Mouse (Mus musculus) kidney, adult 18-20 months (tissue): ENCODE results near the gene March1.
"Not testable (repeated sequence)": the region's sequence is repeated elsewhere in the genome, so short reads cannot be mapped to it uniquely, and the experiment has no call there.

ENCODE experiments used
- DNase-seq: peaks from one replicate; pipeline ENCODE4 v3.0.0; 2021

The March1 gene

DNA sequence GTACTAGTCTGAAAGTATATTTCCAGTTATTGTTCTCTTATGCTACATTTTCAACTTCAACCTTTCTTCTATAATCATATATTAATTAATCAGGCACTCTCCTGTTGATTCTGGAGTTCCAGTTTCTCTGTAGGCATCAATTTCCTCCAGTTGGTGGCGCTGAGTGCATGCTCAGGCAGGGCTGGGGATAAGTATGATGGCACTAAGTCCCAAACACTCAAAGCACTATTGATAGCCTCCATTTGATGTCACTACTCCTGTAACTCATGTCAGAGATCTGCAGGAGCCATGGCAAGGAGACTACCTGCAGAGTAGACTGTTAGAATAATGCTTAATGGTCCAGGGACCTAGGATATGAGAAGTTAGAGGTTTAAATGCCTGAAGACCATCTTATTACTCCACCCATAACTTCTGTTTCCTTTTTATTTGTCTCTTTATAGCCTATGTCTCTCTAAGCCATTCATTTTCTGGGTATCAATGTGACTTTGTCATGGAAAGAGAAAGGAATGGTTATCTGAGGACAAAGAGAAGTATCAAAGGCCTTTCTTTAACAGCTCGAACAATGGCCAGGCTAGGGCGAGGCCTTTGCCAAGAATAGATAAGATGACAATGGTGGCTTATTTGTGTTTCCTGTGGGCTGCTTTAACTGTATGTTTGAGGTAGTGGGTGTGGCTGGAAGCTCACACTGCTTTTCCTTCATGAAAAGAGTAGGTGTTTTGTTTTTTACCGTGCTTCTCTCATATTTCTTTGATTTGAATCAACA is 705.5 kb downstream of the March1 start:
- peak; percentile 61 for DNase-seq

DNA sequence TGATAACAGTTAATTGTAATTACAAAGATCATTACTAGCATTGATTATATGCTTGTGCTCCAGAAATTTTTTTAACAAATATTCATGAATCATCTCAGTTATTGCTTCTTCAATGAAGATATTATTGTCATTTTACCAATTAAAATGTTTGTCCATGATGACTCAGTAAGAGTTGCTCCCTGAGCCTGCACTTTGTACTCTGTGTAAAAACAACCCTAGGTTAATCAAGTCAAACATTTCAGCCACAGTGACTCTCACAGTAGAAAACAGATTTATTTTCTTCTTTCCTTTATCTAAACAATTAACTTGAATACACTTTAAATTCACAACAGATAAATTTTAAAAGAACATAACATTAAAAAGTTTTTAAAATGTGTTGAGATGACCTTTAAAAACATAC is 708.7 kb downstream of the March1 start:
- no peak for DNase-seq

DNA sequence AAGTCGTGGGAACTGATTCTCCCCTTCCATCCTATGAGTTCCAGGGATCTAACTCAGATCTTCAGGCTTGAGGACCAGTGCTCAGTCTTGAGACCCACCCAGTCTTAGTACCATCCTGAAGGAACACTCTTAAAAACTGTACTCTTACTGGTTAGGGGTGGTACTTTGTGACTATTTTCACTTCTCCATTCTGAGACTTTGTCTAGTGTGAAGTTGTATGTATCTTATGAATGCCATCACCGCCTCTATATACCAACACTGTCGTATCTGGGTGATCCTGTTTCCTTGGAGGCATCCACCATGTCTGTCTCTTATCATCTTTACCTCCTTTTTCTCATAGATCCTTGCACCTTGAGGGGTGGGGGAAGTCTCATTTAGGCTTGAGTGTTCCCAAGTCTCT is 714.5 kb downstream of the March1 start:
- DNase-seq: no peak

DNA sequence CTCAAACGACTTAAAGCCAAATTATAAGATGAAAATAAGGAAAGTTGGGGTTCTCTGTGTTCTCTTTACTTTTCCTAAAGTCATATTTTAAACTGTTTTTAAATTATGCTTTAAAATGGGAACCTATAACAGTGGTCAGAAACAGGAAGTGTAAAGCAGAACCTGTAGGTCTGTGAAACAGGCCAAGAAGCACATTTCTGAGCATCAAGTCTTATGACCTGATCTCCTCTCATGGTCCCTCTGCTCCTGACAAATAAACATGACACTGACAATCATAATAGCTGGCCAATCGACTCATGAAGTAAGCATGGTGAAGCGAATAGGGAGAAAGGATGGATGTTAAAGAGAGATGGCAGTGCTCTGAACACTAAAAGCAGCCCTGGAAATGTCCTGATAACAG is 716.6 kb downstream of the March1 start:
- no peak for DNase-seq

DNA sequence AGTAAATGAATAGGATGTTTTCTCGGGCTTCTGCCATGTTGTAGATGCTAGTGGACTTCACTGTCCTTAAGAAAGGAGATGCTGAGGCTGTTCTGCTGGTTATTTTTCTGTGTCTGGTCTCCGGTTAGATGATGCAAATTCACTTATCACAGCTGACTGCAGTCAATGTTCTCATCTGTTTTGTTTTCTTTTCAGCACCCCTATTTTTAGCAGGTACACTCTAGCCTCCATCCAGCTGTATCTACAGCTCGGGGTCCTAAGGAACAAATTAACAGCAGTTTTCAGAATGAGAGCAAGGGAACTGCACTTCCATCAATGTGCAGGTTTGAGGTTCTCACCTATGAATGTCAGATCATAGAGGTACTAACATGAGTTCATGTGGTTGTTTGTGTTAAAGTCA is 721.9 kb downstream of the March1 start:
- DNase-seq: no peak

DNA sequence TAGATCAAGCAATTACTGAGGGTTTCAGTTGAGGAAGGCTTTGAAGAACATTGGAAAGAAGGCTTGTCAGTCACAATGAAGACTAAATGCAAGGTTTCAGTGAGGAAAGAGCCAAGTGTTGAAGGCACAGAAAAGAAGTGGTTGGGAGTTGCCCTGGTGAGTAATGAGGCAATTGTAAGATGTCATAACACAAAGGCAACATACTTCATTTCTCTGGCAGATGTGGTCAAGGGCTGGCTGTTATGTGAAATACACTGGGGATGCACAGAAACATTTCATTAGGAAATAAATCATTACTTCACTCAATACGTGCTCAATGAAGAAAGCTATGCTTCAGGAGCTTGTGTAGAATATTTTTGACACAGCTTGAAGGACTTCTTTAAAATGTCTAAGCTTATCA is 725.2 kb downstream of the March1 start:
- DNase-seq: no peak

DNA sequence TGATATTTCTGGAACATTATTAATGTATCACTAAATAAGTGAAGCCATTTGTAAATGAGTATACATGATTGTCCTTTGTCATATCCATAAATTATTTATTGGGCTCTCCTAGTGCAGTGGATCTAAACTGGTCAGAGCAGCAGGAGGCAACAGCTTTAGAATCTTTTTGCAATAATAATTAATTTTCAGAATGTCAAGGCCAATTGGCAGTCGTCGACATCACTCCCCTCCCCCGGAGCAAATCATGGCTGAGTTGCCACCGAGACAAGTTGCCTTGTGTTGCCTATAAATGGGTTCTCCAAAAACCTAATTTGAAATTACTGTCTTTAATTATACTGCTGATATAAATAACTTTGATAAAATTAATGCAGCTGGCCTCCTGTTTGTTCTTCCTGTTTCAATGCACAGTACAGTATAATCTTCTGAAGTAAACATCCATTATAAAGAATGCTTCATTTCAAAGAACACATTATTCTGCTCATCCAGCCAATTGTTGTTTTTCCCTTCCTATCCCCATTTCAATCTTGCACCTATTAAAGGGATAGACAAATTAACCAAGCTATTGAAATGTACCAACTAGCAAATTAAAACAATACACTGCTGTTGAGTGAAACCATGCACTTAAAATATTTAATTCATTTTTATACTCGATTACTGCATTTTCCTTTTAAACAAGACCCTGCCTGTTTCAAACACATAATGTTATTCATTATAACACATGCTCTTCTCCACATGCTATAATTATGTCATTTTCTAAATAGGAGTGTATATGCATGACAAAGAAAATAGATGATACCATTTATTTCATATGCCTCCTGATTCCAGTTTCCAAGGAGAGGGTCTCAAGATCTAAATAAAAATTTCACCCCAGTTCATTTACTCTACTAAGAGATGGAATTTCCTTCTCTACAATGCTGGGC is 745.4 kb downstream of the March1 start:
- DNase-seq: no peak

DNA sequence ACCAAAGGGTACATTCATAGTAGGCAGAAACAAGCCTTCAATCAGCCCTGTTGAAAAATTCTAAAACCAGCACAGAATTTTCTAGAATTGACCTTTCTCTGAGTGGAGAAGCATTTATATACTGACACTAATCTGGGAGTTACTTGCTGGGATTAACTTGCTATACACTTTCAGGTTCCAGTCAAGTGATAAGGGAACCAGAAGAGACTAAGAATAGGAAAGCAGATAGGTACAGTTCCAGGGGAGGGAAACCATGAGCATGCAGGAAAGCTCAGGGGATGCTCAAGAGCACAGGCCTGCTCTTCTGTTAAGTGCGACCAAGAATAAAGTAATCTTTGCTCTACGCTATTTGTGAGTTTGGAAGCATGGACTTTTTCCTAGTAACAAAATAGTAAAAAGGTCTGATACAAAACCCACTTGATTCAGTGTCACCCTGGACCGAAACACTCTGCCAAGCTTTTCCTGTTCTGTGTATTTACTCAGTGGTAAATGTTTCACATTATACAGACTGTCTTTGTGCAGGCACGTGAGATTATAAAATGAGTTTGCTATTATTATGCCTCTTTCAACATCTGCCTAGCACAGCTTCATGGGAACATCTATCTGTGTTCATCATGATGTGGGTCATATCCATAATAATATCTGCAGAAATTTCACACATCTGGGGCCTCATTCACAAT is 766.1 kb downstream of the March1 start:
- no peak for DNase-seq

DNA sequence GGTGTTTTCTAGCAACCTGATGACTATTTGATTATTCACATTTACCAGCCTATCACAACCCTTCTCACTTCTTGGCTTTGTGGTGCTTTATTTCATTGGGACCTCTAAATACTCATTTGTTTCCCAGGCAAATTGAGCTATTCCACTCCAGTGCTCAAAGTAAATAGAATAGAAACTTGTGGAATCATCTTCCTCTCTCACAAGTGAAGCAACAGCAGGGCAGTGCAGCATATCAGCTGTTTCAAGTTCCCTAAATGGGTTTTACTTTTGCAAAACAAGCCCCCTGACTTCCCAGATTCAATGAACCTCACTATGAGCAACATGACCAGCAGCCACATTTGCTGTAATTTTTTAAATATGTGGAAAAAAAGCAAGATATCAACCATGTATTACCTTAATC is 768.3 kb downstream of the March1 start:
- DNase-seq: no peak

DNA sequence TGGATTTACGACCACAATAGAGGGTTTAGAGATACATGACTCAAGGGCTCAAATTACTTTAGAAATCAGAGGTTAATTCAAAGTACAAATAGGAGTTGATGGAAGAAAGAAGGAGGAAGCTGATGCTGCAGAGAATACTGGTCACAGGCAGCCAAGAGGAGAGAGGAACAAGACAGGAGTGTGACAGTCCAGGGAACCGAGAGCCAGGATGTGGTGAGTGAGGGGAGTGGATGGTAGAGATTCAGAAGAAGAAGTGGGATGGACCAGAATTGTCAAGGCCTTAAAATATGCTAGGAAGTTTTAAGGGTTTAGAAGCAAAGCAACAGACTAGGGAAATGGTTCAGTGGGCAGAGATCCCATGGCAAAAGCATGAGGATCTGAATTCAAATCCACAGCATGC is 771.0 kb downstream of the March1 start:
- no peak for DNase-seq

DNA sequence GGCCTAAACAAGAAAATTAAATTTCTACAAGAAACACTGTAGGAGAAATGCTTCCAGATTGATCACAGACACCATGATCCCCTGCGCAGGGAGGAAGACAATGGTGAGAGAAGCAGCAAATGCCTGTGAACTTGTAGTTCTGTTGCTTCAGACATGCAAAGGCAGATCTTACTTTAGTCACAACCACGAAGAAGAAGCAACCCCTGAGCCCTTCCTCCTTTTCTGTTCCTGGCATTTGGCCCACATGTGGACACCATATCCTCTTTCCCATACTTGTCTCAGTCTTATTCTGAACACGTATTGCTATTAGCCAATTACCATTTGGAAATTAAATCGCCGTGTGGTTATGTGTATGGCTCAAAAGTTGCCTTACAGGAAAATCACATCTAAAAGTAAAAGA is 773.9 kb downstream of the March1 start:
- no peak for DNase-seq

DNA sequence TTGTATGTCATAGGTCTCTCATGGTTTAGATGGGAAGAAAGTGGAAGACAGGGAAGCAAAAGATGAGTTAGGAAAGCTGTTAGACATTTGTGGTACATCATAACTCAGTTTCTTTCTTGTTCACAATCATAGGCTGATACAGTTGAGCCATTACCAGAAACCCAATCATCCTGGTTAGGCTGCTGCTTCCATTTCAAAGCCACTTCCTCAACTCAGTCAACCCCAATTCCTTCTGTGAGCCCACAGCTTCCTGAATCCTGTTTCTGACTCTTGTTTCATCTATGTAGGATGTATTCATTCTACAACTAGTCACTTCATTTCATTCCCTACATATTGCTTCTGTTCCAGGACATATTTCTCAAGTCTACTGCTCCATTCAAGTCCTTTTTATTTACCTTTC is 775.2 kb downstream of the March1 start:
- no peak for DNase-seq

DNA sequence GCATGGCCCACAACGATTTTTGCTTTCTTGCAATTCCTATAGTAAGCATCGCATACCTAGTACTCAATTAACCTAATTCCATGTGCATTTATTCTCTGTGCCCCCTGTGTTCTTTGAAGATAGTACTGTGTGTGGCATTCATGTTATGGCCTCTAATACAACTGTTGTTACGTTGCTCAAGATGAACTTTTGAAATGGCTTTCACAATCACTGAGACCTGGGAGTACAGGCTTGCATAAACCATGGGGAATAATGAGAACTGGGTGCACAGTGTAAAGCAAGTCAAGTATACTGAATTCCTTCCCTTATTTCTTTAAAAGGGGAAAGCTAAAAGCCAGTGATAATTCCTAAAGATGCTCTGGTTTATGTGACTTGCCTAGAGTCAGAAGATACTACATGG is 776.4 kb downstream of the March1 start:
- no peak for DNase-seq

DNA sequence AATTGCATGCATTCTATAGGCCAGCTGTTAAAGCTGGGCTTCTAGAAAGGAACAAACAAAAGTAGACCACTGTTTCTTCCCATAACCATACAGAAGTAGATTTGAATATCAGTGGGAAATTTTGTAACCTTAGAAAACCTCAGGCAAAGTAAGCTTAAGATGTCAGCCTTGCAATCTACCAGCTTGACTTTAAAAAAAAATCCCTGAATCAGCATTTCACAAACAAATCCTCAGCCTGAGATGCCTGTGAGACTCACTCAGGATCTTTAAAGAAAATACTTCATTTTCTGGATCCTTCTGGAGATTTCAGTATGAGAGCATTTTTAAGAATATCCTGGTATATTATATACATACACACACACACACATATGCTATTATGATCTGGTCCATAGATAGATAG is 780.1 kb downstream of the March1 start:
- no peak for DNase-seq

DNA sequence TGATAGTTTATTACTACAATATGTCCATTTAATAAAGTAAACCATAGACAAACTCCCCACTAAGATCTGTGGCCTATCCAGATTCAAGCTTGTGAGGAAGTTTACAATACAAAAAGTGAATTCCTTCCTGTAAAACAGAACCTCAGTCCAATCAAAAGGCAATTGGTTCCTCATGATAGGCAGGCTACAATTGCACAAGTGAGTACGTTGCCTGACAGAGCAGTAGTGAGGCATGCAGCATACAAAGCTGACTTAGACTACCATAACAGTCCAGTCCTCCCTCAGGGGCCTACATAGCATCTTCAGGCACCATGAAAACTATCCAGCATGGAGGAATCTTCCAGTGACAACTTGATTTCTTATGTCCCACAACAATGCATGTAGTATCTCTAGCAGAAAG is 782.4 kb downstream of the March1 start:
- DNase-seq: no peak

DNA sequence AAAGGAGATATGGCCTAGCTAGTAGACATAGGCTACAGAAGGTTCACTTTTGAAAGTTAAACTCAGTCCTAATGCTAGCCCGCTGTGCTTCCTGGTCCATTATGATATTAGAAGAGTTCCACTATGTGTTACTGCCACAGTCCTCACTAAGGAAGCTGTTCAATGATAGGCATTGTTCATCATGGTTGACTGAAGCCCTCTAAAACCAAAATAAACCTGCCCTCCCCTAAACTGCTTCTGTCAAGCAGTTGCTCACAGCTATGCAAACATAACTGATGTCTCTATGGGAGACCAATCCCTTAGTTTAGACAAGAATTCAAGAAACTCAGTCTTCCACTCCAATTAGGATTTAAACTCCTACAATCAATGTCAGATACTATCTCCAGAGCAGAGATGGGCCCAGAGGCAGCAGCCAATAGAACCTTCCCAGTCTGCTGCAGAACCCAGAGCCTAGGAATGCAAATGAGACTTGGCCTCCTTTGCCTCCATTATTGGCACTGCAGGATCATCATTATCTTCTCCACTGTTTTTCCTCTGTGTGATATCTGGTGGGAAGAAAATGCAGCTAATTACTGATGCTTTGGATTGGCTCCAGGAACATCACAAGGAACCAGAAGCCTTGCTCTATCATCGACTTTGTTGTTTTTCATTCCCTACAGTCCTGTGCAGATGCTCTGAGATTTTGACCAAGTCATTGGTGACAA is 787.2 kb downstream of the March1 start:
- no peak for DNase-seq

DNA sequence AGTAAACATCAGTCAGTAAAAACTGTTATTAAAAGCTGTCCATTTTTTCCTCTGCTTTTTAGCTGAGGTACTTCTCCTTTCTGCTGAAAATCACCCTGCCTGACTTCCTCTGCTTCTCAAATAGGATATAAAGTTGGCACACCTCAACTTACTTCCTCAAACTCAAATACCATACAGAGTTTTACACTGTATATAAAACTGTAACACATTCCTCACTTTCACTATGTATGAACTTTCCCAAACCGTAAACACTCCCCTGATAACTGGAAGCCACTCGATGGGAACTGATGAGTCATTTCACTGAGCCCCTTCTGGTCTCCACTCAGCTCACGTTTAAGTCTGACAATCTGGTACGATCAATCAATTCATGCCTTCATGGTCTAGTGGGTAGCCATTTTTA is 788.1 kb downstream of the March1 start:
- not testable (repeated sequence) for DNase-seq

DNA sequence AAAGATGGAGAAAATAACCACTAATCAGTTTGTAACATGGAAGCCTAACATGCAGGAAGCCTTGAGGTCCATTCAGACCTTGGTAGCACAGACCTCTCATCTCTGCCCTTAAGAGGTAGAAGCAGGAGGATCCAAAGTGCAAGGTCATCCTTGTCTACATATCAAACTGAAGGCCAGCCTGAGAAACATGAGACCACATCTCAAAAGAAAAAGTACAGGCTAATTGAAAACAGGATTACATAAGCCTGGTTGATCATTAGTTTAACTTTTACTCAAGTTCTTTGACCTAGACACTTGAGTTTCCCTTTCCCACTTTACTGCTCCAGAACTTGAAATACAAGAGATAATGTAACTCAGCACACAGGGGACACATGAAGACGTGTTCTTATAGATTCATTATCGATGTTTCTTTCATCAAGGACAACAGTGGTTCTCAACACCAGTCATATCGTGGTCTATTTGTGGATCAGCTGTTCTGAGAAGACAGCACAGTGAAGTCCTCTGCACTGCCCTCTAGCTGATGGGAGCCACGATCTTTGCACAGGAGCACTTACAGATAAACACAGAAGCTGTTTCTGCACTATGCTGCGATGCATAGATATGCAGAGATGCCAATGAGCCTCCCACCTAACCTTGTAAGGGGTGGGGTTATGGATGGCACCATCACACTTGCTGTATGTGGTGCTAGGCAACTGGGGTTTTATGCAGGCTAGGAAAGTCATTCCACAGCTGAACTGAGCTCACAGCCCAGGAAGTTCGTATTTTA is 789.1 kb downstream of the March1 start:
- DNase-seq: no peak

DNA sequence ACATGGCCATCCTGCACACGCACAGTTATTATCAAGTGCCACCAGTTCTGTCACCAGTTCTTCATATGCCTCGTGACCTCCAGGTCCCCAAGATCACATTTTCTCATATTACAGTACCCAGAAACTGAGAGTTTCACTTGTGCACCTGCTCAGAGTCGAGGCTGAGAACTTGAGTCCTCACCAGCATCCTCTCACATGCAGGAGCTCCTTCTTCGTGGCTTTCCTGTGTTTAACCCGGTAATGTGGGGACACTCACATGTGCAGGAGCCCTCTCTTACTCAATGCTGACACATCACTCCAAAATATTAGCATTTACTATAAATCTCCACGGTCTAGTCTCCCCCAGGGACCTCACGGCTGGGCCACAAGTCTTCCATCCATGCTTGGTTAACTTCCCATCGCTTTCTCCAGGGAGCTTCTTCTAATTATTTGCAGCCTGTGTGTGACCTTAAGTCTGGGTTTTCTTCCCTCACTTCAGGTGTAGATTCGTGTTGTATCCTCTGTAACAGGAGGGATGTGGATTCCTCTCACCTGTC is 792.4 kb downstream of the March1 start:
- peak; percentile 14 for DNase-seq

DNA sequence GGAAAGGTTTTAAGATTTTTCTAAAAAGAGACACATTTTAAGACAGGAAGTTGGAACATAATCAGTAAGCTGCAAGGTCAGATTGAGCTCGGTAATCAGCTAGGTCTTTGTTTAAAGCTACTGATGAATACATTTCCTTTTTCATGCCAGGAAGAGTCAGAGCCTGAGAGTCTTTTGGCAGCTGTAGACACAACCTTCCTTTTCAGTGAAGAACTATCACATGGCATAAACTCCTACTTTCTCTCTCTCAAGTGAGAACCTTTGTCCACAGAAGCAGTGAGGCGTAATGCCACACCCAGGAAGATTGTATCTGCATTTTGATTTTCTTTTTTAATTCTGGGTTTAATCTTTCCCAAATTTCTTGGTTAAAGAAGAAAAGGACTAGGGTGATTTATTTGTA is 795.4 kb downstream of the March1 start:
- no peak for DNase-seq

DNA sequence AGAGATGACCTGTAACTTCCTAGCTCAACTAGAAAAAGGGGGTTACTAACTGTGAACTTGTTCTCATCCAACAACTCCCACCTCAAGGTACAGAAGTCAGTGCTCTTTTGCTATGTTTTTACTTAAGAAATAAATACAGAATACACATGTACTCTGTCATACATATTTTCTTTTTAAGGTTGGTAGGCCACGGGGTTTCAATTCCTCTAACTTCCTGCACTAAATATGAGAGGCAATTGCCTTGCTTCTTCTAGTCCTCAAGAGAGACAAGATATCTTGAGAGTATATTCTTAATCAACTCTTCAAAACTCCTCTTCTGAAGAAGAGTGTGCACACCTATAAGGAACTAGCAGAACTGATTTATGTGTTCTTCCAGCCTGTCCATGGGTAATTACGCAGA is 797.5 kb downstream of the March1 start:
- DNase-seq: no peak

DNA sequence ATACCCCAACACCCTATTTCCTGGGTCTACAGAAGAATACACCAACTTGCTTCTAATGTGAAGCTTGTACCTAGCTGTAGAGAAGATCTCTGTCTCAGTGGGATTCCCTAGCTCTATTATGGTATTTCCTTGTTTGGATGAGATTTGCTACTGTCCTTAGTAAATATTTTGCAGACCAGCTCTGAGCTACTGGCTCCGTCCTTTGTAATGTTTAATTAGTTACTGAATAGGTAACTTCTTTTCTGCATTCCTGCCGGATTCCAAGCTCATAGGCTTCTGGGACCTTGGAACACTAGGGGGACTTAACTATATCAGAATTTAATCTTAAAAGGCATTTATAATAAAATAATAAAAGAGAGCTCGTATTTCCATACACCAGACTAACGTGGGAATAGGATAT is 799.9 kb downstream of the March1 start:
- DNase-seq: not testable (repeated sequence)
